Mouse (Mus musculus) small intestine, adult 2 months (tissue): ENCODE measurements around the gene Gm49396. TPM values are rescaled to one million over a fixed set of nuclear protein-coding genes. Genes with fewer than 3 reads are reported as not detected.

ENCODE experiments used
- H3K27ac ChIP-seq: fragments of 200-500 bp; 2 replicates; pipeline ENCODE4 v1.5.1; 2012; ENCODE audit warnings: low read depth, low read length, control low read depth, inconsistent platforms; ENCODE audit not compliant: insufficient read depth
- H3K27me3 ChIP-seq: fragments of 200-500 bp; 2 replicates; pipeline ENCODE4 v1.6.1; 2012; ENCODE audit warnings: mild to moderate bottlenecking, moderate library complexity, low read length, inconsistent platforms; ENCODE audit not compliant: control insufficient read depth, insufficient read depth
- H3K36me3 ChIP-seq: fragments of 200-500 bp; 2 replicates; pipeline ENCODE4 v1.6.1; 2012; ENCODE audit warnings: mild to moderate bottlenecking, low read length, control low read depth, inconsistent platforms; ENCODE audit not compliant: control insufficient read depth, insufficient read depth
- H3K4me1 ChIP-seq: fragments of 200-500 bp; 2 replicates; pipeline ENCODE4 v1.6.1; 2012; ENCODE audit warnings: low read length, inconsistent platforms, mixed read lengths; ENCODE audit not compliant: control insufficient read depth, insufficient read depth, insufficient read length
- H3K4me3 ChIP-seq: fragments of 200-500 bp; 2 replicates; pipeline ENCODE4 v1.5.1; 2012; ENCODE audit warnings: low read depth, mild to moderate bottlenecking, control low read depth, inconsistent platforms, low read length, moderate library complexity
- CTCF ChIP-seq: fragments of 200-500 bp; IDR thresholded peaks from 2 replicates; pipeline ENCODE4 v1.5.1; 2012; ENCODE audit warnings: low read depth, mild to moderate bottlenecking, control low read depth, inconsistent platforms, low read length, moderate library complexity, mixed read lengths; ENCODE audit not compliant: insufficient replicate concordance, insufficient read length; ENCODE audit errors: extremely low read depth
- POLR2A ChIP-seq: fragments of 200-500 bp; IDR thresholded peaks from 2 replicates; pipeline ENCODE4 v1.6.1; 2012; ENCODE audit warnings: low read depth, mild to moderate bottlenecking, control low read depth, inconsistent platforms, low read length, moderate library complexity
- WGBS: fragments of 180-500 bp; shearing (Covaris S2); methylation state at CpG from one replicate; pipeline ENCODE4 v1.1.7; 2018; 5-methylcytosine and 5-hydroxymethylcytosine counted together
- polyA plus RNA-seq: library from polyadenylated mRNA; depleted of rRNA; stranded (reverse); fragments of >200 nt; gene quantifications from 2 replicates; pipeline ENCODE4 v1.2.3, GENCODE M21; 2012

Gm49396 gene
- polyA plus RNA-seq, 1 experiment, result 1.6 TPM

DNA sequence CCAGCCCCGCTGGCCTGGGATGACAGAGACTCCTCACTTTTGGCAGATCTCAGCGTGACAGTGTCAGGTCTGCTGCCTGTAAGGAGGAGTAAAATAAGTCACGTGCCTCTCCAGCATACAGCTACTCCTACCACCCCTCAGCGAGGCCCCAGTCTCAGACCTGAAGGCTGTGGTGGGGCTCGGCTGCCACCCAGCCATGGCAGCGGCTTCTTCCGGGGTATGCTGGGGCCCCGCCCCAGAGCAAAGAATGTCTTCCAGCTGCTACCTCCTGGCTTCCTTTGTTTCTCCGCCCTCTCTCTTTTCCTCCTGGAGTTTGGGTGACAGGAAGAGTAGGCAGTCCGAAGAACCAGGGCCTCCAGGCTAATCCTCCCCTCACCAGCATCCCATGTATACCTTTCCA lies 37.2 kb upstream of the Gm49396 start:
- no peak for TF ChIP-seq POLR2A
- TF ChIP-seq CTCF, result no peak
- no peaks in the 10 kb centered on the region for H3K27me3 ChIP-seq
- no peak overlapping the region for H3K27ac ChIP-seq
- H3K36me3 ChIP-seq, result no peaks in the 10 kb centered on the region; the same call in 1 of the 2 replicates
- WGBS, result 30% methylated on average over 10 of the region's 10 CpGs
- peaks cover 3% of the 10 kb centered on the region; the same call in 1 of the 2 replicates for H3K4me1 ChIP-seq
- H3K4me3 ChIP-seq, result peak overlapping the region; percentile 43

DNA sequence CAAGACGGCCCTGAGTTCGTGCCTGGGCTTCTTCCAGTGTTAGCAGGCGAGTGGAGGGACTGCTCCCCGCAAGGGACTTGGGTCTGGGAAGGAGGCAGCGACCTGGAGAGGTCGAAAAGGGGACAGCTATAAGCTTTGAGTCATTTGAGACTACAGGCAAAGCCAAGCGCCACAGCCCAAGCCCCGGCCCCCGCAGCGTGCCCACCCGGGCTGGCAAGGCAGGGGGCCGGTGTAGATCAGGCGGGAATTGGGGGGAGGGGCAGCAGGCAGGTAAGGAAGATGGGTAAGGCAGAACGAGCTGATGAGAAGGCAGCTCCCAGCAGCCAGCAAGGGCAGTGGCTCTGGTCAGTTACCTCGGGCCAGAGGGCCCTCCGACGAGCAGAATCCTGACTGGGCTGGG lies 36.7 kb upstream of the Gm49396 start:
- Histone ChIP-seq H3K4me3 (peak overlapping the region; percentile 43), H3K36me3 (no peaks in the 10 kb centered on the region; the same call in 1 of the 2 replicates), H3K27ac (no peak overlapping the region)

DNA sequence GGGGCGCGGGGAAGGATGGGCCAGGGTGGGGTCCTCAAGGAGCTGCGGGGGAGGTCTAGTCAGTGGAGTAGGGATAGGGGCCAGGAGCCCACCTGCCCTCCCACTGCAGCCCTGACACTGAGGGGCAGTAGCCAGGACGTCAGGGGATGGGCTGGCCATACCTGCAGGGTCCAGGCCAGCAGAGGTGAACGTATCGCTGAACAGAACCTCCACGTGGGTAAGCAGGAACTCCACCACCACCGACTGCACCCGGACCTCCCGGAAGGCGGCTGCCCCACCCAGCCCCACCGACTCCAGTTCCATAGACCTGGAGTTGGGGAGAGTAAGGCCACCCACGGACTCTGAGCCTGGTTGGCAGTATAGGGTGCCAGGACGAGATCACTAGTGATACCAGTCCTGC lies 36.2 kb upstream of the Gm49396 start:
- H3K4me3 ChIP-seq, result no peak overlapping the region
- H3K27ac ChIP-seq, result no peak overlapping the region
- no peaks in the 10 kb centered on the region; the same call in 1 of the 2 replicates for H3K36me3 ChIP-seq
- H3K4me1 ChIP-seq, result peaks cover 3% of the 10 kb centered on the region; the same call in 1 of the 2 replicates
- 90% methylated on average over 14 of the region's 14 CpGs for WGBS
- no peaks in the 10 kb centered on the region for H3K27me3 ChIP-seq
- no peak for TF ChIP-seq CTCF
- no peak for TF ChIP-seq POLR2A

More for the DNA sequence above, 36.7 kb upstream of the Gm49396 start:
- TF ChIP-seq POLR2A (no peak), CTCF (no peak)
- Histone ChIP-seq H3K4me1 (peaks cover 3% of the 10 kb centered on the region; the same call in 1 of the 2 replicates), H3K27me3 (no peaks in the 10 kb centered on the region)
- 50% methylated on average over 17 of the region's 17 CpGs for WGBS

DNA sequence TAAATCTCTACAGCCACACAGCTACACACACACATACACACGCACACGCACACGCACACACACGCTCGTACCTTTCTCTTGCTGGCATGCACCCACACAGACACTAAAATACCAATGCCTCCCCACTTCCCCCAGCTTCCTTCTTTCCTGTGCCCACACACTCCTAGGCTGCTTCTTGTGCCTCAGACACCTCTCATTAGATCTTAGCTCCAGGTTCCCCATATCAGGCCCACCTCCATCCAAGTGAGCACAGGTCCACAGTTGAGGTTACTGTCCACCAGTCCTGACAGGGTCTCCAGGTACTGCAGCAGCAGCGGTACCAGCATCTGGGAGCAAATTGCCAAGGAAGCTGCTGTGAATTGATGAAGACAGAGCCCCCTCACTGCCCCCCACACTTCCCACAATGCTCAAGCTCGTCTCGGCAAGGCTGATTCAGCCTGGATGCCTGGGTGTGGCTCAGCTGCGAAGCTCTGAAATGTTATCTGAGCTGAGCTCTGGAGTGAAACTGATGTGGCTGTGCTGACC lies 31.8 kb upstream of the Gm49396 start:
- no peak overlapping the region for H3K4me3 ChIP-seq
- no peaks in the 10 kb centered on the region; the same call in 1 of the 2 replicates for H3K36me3 ChIP-seq
- no peak overlapping the region for H3K27ac ChIP-seq
- H3K27me3 ChIP-seq, result no peaks in the 10 kb centered on the region
- 92% methylated on average over 9 of the region's 9 CpGs for WGBS
- H3K4me1 ChIP-seq, result peaks cover 6% of the 10 kb centered on the region
- TF ChIP-seq POLR2A, result no peak
- TF ChIP-seq CTCF, result no peak

DNA sequence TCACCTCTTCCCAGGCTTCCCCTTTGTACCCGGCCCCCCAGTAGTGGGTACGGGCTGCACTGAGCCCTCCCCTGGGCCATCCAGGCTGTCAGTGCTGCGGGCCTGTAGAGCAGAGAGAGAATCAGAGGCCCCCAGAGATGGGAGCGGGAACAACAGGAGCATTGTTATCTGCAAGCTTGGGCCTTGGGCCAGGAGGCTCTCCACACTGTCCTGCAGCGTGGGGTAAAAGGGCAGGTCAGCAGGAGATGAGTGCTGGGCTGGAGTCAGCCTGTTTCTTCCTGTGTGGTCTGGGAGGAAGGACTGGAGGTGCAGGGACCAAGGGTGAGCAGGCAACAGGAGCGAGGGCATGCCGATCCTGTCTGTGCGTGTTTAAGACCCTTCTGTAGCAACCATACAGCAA lies 30.2 kb upstream of the Gm49396 start:
- WGBS, result 66% methylated on average over 8 of the region's 8 CpGs
- Histone ChIP-seq H3K4me1 (peaks cover 5% of the 10 kb centered on the region), H3K27me3 (no peaks in the 10 kb centered on the region), H3K36me3 (no peaks in the 10 kb centered on the region), H3K27ac (no peak overlapping the region), H3K4me3 (no peak overlapping the region)
- TF ChIP-seq POLR2A (no peak), CTCF (no peak)

DNA sequence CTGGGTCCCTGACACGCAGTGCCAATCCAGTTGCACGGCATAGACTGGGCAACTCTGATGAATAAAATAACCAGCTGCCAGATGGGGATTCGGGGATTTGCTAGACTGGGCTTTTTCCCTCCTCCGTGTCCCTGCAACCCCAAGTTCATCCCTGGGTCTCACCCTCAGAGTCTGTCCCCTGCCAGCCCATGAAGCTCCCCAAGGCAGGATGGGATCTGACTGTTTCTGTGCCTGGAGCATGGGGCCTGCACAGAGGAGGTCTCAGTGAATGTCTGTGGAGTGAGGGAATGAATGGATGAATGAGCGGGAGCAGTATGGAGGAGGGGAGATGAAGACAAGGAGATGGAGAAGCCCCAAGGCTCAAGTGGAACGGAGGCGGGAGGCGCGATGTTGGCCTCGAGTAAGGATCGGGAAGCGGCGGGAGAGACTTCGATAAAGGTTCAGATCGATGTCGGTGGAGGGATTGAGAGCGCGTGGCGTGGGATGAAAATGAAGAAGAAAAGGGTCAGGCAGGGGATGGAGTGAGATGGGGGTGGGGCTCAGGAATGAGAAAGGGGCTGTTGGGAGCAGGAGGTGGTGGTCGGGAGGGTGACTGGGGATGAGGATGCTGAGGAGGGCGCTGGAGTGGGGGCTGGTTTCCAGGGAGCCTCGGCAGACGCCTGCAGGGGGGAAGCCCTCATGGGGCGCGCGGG lies 29.1 kb upstream of the Gm49396 start:
- 21% methylated on average over 26 of the region's 26 CpGs for WGBS
- no peaks in the 10 kb centered on the region for H3K27me3 ChIP-seq
- H3K36me3 ChIP-seq, result peaks cover under 1% of the 10 kb centered on the region; the same call in 1 of the 2 replicates
- H3K27ac ChIP-seq, result no peak overlapping the region
- peaks cover 5% of the 10 kb centered on the region for H3K4me1 ChIP-seq
- TF ChIP-seq POLR2A (no peak), CTCF (no peak)
- peak overlapping the region; percentile 96 for H3K4me3 ChIP-seq
